Mouse (Mus musculus) naive thymus-derived CD4-positive, alpha-beta T cell, adult 5 months (primary cell): ENCODE data around the gene Nmnat3. TPM values are rescaled to one million over a fixed set of nuclear protein-coding genes. Genes with fewer than 3 reads are reported as not detected.

Experiments
- polyA plus RNA-seq: library from polyadenylated mRNA; unstranded; fragments of 100-300 nt; shearing (Covaris generic); gene quantifications from one replicate; pipeline ENCODE4 v1.2.1, GENCODE M21; 2017

The Nmnat3 gene
- 9.7 TPM for polyA plus RNA-seq

DNA sequence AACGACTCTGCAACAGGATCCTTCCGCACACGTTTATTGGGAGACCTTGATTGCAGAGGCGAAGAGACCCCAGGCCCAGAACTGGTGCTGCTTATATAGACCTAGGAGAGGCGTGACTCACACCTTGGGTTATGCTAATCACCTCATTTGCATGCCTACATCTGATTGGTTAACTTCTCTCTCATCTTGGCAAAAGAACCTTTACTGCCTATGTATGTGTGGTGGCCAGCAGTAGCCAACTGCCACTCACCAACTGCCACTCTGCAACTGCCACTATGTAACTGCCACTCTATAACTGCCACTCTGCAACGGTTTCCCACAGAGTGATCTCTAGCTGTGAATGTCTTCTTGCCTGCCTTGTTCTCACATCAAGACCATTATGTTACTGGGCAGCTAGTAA, at the start of gene Nmnat3:
TSS of gene Nmnat3 (plus strand) at position 301 of the 400 bp plus-strand sequence.

GRCm38 (mm10) chr9:98422656-98423055, 135.4 kb downstream of the Nmnat3 start, which contains the start of gene Rbp1:
Gene Rbp1, plus strand, starts transcription at chr9:98422961.

Other genes with a start within 250 kb of the Nmnat3 start
- gene Rbp1, start 135.5 kb downstream of the Nmnat3 start, polyA plus RNA-seq = not detected
- gene Rbp2, start 198.7 kb downstream of the Nmnat3 start, polyA plus RNA-seq = not detected